Mouse (Mus musculus) forebrain, postnatal 0 days (tissue): ENCODE measurements around the gene Msmo1. TPM values are rescaled to one million over a fixed set of nuclear protein-coding genes. Genes with fewer than 3 reads are reported as not detected.
A peak's percentile ranks its signal among the peaks of the same experiment; 100 is the strongest.

Experiments
- ATAC-seq: fragments of 200-750 bp; cut with Nextera tagmentation; 2 replicates; pipeline ENCODE4 v1.8.0; 2017; ENCODE audit warnings: mild to moderate bottlenecking, moderate library complexity
- DNase-seq: peaks from one replicate; pipeline ENCODE4 v3.0.0-alpha.2; 2015
- H3K27ac ChIP-seq: fragments of 300-500 bp; sonication (generic); 2 replicates; pipeline ENCODE4 v1.5.1; 2014; ENCODE audit warnings: low read depth, mild to moderate bottlenecking, antibody characterized with exemption, low read length, moderate library complexity, mixed read lengths
- H3K27me3 ChIP-seq: fragments of 300-500 bp; sonication (generic); 2 replicates; pipeline ENCODE4 v1.6.1; 2014; ENCODE audit warnings: mild to moderate bottlenecking, low read length, mixed read lengths; ENCODE audit not compliant: insufficient read depth
- H3K36me3 ChIP-seq: fragments of 300-500 bp; sonication (generic); 2 replicates; pipeline ENCODE4 v1.6.1; 2014; ENCODE audit warnings: mild to moderate bottlenecking, moderate library complexity; ENCODE audit not compliant: insufficient read depth
- H3K4me1 ChIP-seq: fragments of 300-500 bp; sonication (generic); 2 replicates; pipeline ENCODE4 v1.6.1; 2014; ENCODE audit warnings: antibody characterized with exemption; ENCODE audit not compliant: insufficient read depth
- H3K4me2 ChIP-seq: fragments of 300-500 bp; sonication (generic); 2 replicates; pipeline ENCODE4 v1.6.1; 2014; ENCODE audit warnings: low read depth, mild to moderate bottlenecking, moderate library complexity
- H3K4me3 ChIP-seq: fragments of 300-500 bp; sonication (generic); 2 replicates; pipeline ENCODE4 v1.5.1; 2014; ENCODE audit warnings: low read depth, low read length, mixed read lengths
- H3K9ac ChIP-seq: fragments of 300-500 bp; sonication (generic); 2 replicates; pipeline ENCODE4 v1.6.1; 2014; ENCODE audit warnings: mild to moderate bottlenecking
- H3K9me3 ChIP-seq: fragments of 300-500 bp; sonication (generic); 2 replicates; pipeline ENCODE4 v1.6.1; 2016; ENCODE audit warnings: low read length
- CTCF ChIP-seq: sonication (generic); IDR thresholded peaks from 2 replicates; pipeline ENCODE4 v1.5.1; 2016; ENCODE audit warnings: antibody characterized with exemption, control low read depth, low read depth
- WGBS: fragments of 180-500 bp; shearing (Covaris S2); extraction: QIAGEN DNeasy Blood & Tissue Kit; methylation state at CpG from one replicate; pipeline ENCODE4 v1.1.7; 2014; 5-methylcytosine and 5-hydroxymethylcytosine counted together
- polyA plus RNA-seq: library from polyadenylated mRNA; unstranded; fragments of >200 nt; fragmentation: Nextera tagmentation; extraction: Ambion mirVana; gene quantifications from 2 replicates; pipeline ENCODE4 v1.2.1, GENCODE M21; 2015
- total RNA-seq: library from RNA; depleted of rRNA; stranded (reverse); fragments of >200 nt; gene quantifications from 2 replicates; pipeline ENCODE4 v1.2.3, GENCODE M21; 2014

The Msmo1 gene
- total and polyA plus RNA-seq, 2 experiments from 2014 or later = 107 to 133 TPM

DNA sequence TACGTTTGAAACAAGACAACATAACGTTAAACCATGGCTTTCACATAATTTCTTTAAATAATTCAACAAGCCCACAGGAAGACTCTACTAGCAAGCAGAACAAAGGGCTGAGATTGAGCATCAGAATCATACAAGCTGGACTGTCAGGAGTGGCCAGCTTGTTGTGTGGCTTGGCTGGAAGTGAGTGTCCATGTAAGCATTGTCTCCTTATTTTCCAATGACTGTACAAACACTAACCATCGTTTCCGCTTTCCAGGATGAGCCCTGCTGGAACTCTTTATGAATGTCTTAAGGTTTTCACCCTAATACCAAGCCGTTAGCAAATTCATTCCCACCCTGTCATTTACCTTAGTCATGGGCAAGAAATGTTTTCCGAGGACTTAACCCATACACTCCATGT, 42.7 kb downstream of the Msmo1 start:
- Histone ChIP-seq H3K27ac (peak overlapping the region; percentile 15; the same call in 1 of the 2 replicates), H3K4me3 (peak overlapping the region; percentile 84), H3K36me3 (no peaks in the 10 kb centered on the region), H3K4me2 (peak overlapping the region; percentile 61), H3K9me3 (no peaks in the 10 kb centered on the region), H3K4me1 (peaks cover 13% of the 10 kb centered on the region; the same call in 1 of the 2 replicates), H3K9ac (peak overlapping the region; percentile 99), H3K27me3 (no peaks in the 10 kb centered on the region)
- ATAC-seq (no peak), DNase-seq (peak; percentile 32)
- TF ChIP-seq CTCF = no peak
- WGBS = 49% methylated on average over 6 of the region's 6 CpGs

GRCm38 (mm10) chr8:64690306-64690705, 43.3 kb downstream of the Msmo1 start:
- TF ChIP-seq CTCF = peak; percentile 20; the same call in 1 of the 2 replicates
- Histone ChIP-seq H3K27ac (0 out of 2 replicates have a peak overlapping the region, but pooled peaks have one; percentile 15), H3K9ac (no peak overlapping the region), H3K27me3 (no peaks in the 10 kb centered on the region), H3K4me1 (peaks cover 13% of the 10 kb centered on the region; the same call in 1 of the 2 replicates), H3K9me3 (no peaks in the 10 kb centered on the region), H3K4me2 (peak overlapping the region; percentile 61), H3K36me3 (no peaks in the 10 kb centered on the region), H3K4me3 (peak overlapping the region; percentile 84)
- 67% methylated on average over 6 of the region's 6 CpGs for WGBS
- DNase-seq (peak; percentile 21), ATAC-seq (no peak)

DNA sequence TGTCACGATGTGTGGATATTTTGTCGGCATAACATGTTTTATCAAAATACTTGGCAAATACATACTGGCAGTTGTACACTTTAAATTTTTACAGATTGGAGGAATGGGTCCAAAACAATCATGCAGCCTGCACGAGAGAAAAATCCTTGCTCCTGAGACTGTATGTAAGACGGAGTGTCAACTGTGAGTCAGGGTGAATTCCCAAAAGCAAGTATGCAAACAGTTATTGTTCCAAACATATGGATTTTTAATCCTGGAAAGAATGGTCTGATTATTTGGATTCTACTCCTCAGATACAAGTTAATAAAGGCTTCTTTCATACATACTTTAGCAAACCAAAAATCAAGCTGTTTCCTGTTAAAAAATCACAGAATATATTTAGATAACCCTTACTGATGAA, 44.9 kb downstream of the Msmo1 start:
- Histone ChIP-seq H3K4me2 (no peak overlapping the region), H3K27ac (no peak overlapping the region), H3K9ac (no peak overlapping the region), H3K9me3 (no peaks in the 10 kb centered on the region), H3K4me3 (no peak overlapping the region), H3K36me3 (no peaks in the 10 kb centered on the region), H3K27me3 (no peaks in the 10 kb centered on the region), H3K4me1 (peaks cover 12% of the 10 kb centered on the region; the same call in 1 of the 2 replicates)
- ATAC-seq (no peak), DNase-seq (no peak)
- 36% methylated on average over 4 of the region's 4 CpGs for WGBS
- TF ChIP-seq CTCF = no peak

GRCm38 (mm10) chr8:64688161-64688560, 45.4 kb downstream of the Msmo1 start:
- DNase-seq (no peak), ATAC-seq (no peak)
- Histone ChIP-seq H3K4me1 (peaks cover 10% of the 10 kb centered on the region; the same call in 1 of the 2 replicates), H3K36me3 (no peaks in the 10 kb centered on the region), H3K27ac (no peak overlapping the region), H3K4me3 (no peak overlapping the region), H3K27me3 (no peaks in the 10 kb centered on the region), H3K9me3 (no peaks in the 10 kb centered on the region), H3K9ac (no peak overlapping the region), H3K4me2 (no peak overlapping the region)
- no peak for TF ChIP-seq CTCF
- WGBS = 66% methylated on average over 3 of the region's 3 CpGs

- TF ChIP-seq CTCF = no peak
- Histone ChIP-seq H3K36me3 (no peaks in the 10 kb centered on the region; the same call in 1 of the 2 replicates), H3K9ac (no peak overlapping the region), H3K4me1 (no peaks in the 10 kb centered on the region), H3K27ac (no peak overlapping the region), H3K27me3 (no peaks in the 10 kb centered on the region), H3K9me3 (no peaks in the 10 kb centered on the region), H3K4me2 (no peak overlapping the region), H3K4me3 (no peak overlapping the region)
- ATAC-seq (no peak), DNase-seq (no peak)
- 75% methylated on average over 3 of the region's 3 CpGs for WGBS
Observed at GRCm38 (mm10) chr8:64682501-64682900, 51.1 kb downstream of the Msmo1 start.

- no peak overlapping the region for H3K4me2 ChIP-seq
- WGBS = 83% methylated on average over 2 of the region's 2 CpGs
- no peak overlapping the region for H3K9ac ChIP-seq
- DNase-seq = no peak
- no peak overlapping the region for H3K4me3 ChIP-seq
- H3K36me3 ChIP-seq = no peaks in the 10 kb centered on the region; the same call in 1 of the 2 replicates
- no peak overlapping the region for H3K27ac ChIP-seq
- no peaks in the 10 kb centered on the region for H3K9me3 ChIP-seq
- no peak for ATAC-seq
- peak; percentile 24; the same call in 1 of the 2 replicates for TF ChIP-seq CTCF
- H3K4me1 ChIP-seq = peaks cover 4% of the 10 kb centered on the region; the same call in 1 of the 2 replicates
- H3K27me3 ChIP-seq = no peaks in the 10 kb centered on the region
Observed at GRCm38 (mm10) chr8:64676381-64676780, 57.2 kb downstream of the Msmo1 start.

DNA sequence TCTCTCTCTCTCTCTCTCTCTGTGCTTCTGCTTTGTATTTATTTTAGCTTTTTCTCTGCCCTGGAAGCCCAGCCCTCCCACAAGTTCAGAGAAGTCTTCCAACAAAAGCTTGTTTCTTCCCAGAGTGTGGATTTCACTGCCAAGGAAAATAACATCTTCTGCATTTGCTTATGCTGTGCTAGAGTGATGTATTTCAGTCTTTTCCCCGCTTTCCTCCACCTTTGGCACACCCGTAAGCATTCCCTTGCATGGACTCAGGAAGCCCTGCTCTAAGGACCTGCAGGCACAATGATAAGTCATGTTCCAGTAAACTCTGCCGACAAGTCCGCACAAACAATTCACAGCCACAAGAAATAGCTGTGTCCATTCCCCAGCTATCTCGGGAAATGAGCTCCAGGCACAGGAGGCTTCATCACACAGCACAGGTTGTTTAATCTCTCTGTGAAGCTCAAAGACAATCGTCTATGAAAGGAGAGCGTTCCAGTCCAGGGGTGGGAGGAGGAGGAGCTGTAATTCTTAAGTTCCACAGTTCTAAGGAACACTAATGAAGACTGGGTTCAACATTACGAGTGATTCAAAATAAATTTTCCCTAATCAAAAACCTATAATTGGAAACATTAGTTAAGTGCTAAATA, 58.5 kb downstream of the Msmo1 start:
- H3K4me2 ChIP-seq = no peak overlapping the region
- H3K9ac ChIP-seq = no peak overlapping the region
- no peak for DNase-seq
- no peaks in the 10 kb centered on the region for H3K36me3 ChIP-seq
- no peak overlapping the region for H3K4me3 ChIP-seq
- ATAC-seq = 0 out of 2 replicates have a peak, but pooled peaks have one; percentile 17
- WGBS = 64% methylated on average over 8 of the region's 8 CpGs
- no peaks in the 10 kb centered on the region for H3K27me3 ChIP-seq
- H3K27ac ChIP-seq = peak overlapping the region; percentile 3; the same call in 1 of the 2 replicates
- peaks cover 4% of the 10 kb centered on the region; the same call in 1 of the 2 replicates for H3K4me1 ChIP-seq
- no peaks in the 10 kb centered on the region for H3K9me3 ChIP-seq
- TF ChIP-seq CTCF = no peak
